Mouse (Mus musculus): ENCODE measurements at regions not wholly inside any gene's neighbourhood (a gene's known extent, or its start where the extent isn't known, plus 50 kb on each side); places are given as distances from the start of the nearest gene placed in this dataset.

- H3K4me3 ChIP-seq (ENCODE audit: low read depth, low read length), result no peak overlapping the region
- DNase-seq (peak; percentile 61), ATAC-seq (ENCODE audit: insufficient read depth) (peak; percentile 42; the same call in 1 of the 2 replicates)
- H3K4me2 ChIP-seq, result no peak overlapping the region
- 45% methylated on average over 5 of the region's 5 CpGs for WGBS
- no peaks in the 10 kb centered on the region for H3K36me3 ChIP-seq (ENCODE audit: insufficient read depth)
- no peak for TF ChIP-seq CTCF (IDR thresholded peaks at IDR 0.05; ENCODE audit: low read depth)
- no peak overlapping the region for H3K27ac ChIP-seq (ENCODE audit: low read depth)
- H3K4me1 ChIP-seq (ENCODE audit: insufficient read depth), result 0 out of 2 replicates have a peak, but pooled peaks cover 4% of the 10 kb centered on the region
- no peaks in the 10 kb centered on the region for H3K27me3 ChIP-seq (ENCODE audit: insufficient read depth, low read length)
- no peaks in the 10 kb centered on the region for H3K9me3 ChIP-seq (ENCODE audit: low read depth, low read length)
- H3K9ac ChIP-seq, result no peak overlapping the region
Observed at GRCm38 (mm10) chr7:133378338-133378737, 223.6 kb downstream of the Tex36 start.

- DNase-seq (peak; percentile 77), ATAC-seq (ENCODE audit: insufficient read depth) (peak; percentile 72)
- H3K4me1 ChIP-seq (ENCODE audit: insufficient read depth), result 0 out of 2 replicates have a peak, but pooled peaks cover 4% of the 10 kb centered on the region
- no peaks in the 10 kb centered on the region for H3K27me3 ChIP-seq (ENCODE audit: insufficient read depth, low read length)
- 32% methylated on average over 8 of the region's 8 CpGs for WGBS
- TF ChIP-seq CTCF (IDR thresholded peaks at IDR 0.05; ENCODE audit: low read depth), result no peak
- 0 out of 2 replicates have a peak overlapping the region, but pooled peaks have one; percentile 69 for H3K27ac ChIP-seq (ENCODE audit: low read depth)
- H3K9me3 ChIP-seq (ENCODE audit: low read depth, low read length), result no peaks in the 10 kb centered on the region
- H3K4me3 ChIP-seq (ENCODE audit: low read depth, low read length), result no peak overlapping the region
- no peak overlapping the region for H3K4me2 ChIP-seq
- H3K9ac ChIP-seq, result no peak overlapping the region
- H3K36me3 ChIP-seq (ENCODE audit: insufficient read depth), result no peaks in the 10 kb centered on the region
Observed at GRCm38 (mm10) chr7:133376833-133377484, 225.0 kb downstream of the Tex36 start.

GRCm38 (mm10) chr7:133372695-133373094, 229.3 kb downstream of the Tex36 start:
- no peak for DNase-seq
- no peak overlapping the region for H3K9ac ChIP-seq
- no peaks in the 10 kb centered on the region for H3K36me3 ChIP-seq (ENCODE audit: insufficient read depth)
- TF ChIP-seq CTCF (IDR thresholded peaks at IDR 0.05; ENCODE audit: low read depth), result no peak
- 0 out of 2 replicates have a peak, but pooled peaks cover under 1% of the 10 kb centered on the region for H3K4me1 ChIP-seq (ENCODE audit: insufficient read depth)
- H3K27me3 ChIP-seq (ENCODE audit: insufficient read depth, low read length), result no peaks in the 10 kb centered on the region
- H3K4me3 ChIP-seq (ENCODE audit: low read depth, low read length), result no peak overlapping the region
- H3K4me2 ChIP-seq, result no peak overlapping the region
- no peaks in the 10 kb centered on the region for H3K9me3 ChIP-seq (ENCODE audit: low read depth, low read length)
- 48% methylated on average over 2 of the region's 2 CpGs for WGBS
- no peak overlapping the region for H3K27ac ChIP-seq (ENCODE audit: low read depth)
- no peak for ATAC-seq (ENCODE audit: insufficient read depth)

GRCm38 (mm10) chr7:133370542-133370941, 231.4 kb downstream of the Tex36 start:
- Histone ChIP-seq H3K36me3 (ENCODE audit: insufficient read depth) (no peaks in the 10 kb centered on the region), H3K27ac (ENCODE audit: low read depth) (no peak overlapping the region), H3K4me3 (ENCODE audit: low read depth, low read length) (no peak overlapping the region), H3K4me1 (ENCODE audit: insufficient read depth) (no peaks in the 10 kb centered on the region), H3K9ac (no peak overlapping the region), H3K9me3 (ENCODE audit: low read depth, low read length) (no peaks in the 10 kb centered on the region), H3K4me2 (no peak overlapping the region), H3K27me3 (ENCODE audit: insufficient read depth, low read length) (no peaks in the 10 kb centered on the region)
- ATAC-seq (ENCODE audit: insufficient read depth) (no peak), DNase-seq (no peak)
- TF ChIP-seq CTCF (IDR thresholded peaks at IDR 0.05; ENCODE audit: low read depth), result no peak
- 91% methylated on average over 5 of the region's 5 CpGs for WGBS

- no peak overlapping the region for H3K9ac ChIP-seq
- H3K4me1 ChIP-seq (ENCODE audit: insufficient read depth), result no peaks in the 10 kb centered on the region
- H3K4me3 ChIP-seq (ENCODE audit: low read depth, low read length), result no peak overlapping the region
- H3K27ac ChIP-seq (ENCODE audit: low read depth), result no peak overlapping the region
- DNase-seq (no peak), ATAC-seq (ENCODE audit: insufficient read depth) (no peak)
- no peaks in the 10 kb centered on the region for H3K27me3 ChIP-seq (ENCODE audit: insufficient read depth, low read length)
- H3K9me3 ChIP-seq (ENCODE audit: low read depth, low read length), result no peaks in the 10 kb centered on the region
- no peaks in the 10 kb centered on the region for H3K36me3 ChIP-seq (ENCODE audit: insufficient read depth)
- H3K4me2 ChIP-seq, result no peak overlapping the region
- 29% methylated on average over 4 of the region's 4 CpGs for WGBS
- TF ChIP-seq CTCF (IDR thresholded peaks at IDR 0.05; ENCODE audit: low read depth), result no peak
Observed at GRCm38 (mm10) chr7:133364601-133365000, 237.4 kb downstream of the Tex36 start.

GRCm38 (mm10) chr7:133328717-133329116, 204.6 kb upstream of the Ctbp2 start:
- Histone ChIP-seq H3K36me3 (ENCODE audit: insufficient read depth) (no peaks in the 10 kb centered on the region), H3K4me1 (ENCODE audit: insufficient read depth) (no peaks in the 10 kb centered on the region), H3K9me3 (ENCODE audit: low read depth, low read length) (no peaks in the 10 kb centered on the region), H3K27me3 (ENCODE audit: insufficient read depth, low read length) (no peaks in the 10 kb centered on the region), H3K9ac (no peak overlapping the region), H3K4me3 (ENCODE audit: low read depth, low read length) (no peak overlapping the region), H3K27ac (ENCODE audit: low read depth) (no peak overlapping the region), H3K4me2 (no peak overlapping the region)
- TF ChIP-seq CTCF (IDR thresholded peaks at IDR 0.05; ENCODE audit: low read depth), result no peak
- ATAC-seq (ENCODE audit: insufficient read depth) (no peak), DNase-seq (no peak)
- WGBS, result 41% methylated on average over 3 of the region's 3 CpGs

GRCm38 (mm10) chr7:133325548-133326190, 201.5 kb upstream of the Ctbp2 start:
- Histone ChIP-seq H3K4me3 (ENCODE audit: low read depth, low read length) (no peak overlapping the region), H3K27ac (ENCODE audit: low read depth) (0 out of 2 replicates have a peak overlapping the region, but pooled peaks have one; percentile 6), H3K9me3 (ENCODE audit: low read depth, low read length) (no peaks in the 10 kb centered on the region), H3K4me1 (ENCODE audit: insufficient read depth) (no peaks in the 10 kb centered on the region), H3K9ac (no peak overlapping the region), H3K4me2 (no peak overlapping the region), H3K36me3 (ENCODE audit: insufficient read depth) (no peaks in the 10 kb centered on the region), H3K27me3 (ENCODE audit: insufficient read depth, low read length) (no peaks in the 10 kb centered on the region)
- no peak for TF ChIP-seq CTCF (IDR thresholded peaks at IDR 0.05; ENCODE audit: low read depth)
- DNase-seq, result peak; percentile 73
- ATAC-seq (ENCODE audit: insufficient read depth), result peak; percentile 76
- WGBS, result 29% methylated on average over 7 of the region's 7 CpGs

Data from lung, embryonic 14.5 days (tissue).